Mouse (Mus musculus): ENCODE measurements around the gene Arhgap23. TPM values are rescaled to one million over a fixed set of nuclear protein-coding genes. Genes with fewer than 3 reads are reported as not detected.
A peak's percentile ranks its signal among the peaks of the same experiment; 100 is the strongest.

The Arhgap23 gene
- polyA plus RNA-seq, 1 experiment from 2014 or later = 10.9 TPM

GRCm38 (mm10) chr11:97505784-97506183, 90.5 kb downstream of the Arhgap23 start:
- DNase-seq (ENCODE audit: low spot score) (no peak), ATAC-seq (replicated peaks; ENCODE audit: low FRiP score) (no peak)
- Histone ChIP-seq H3K27ac (ENCODE audit: low read depth, low read length) (no peak overlapping the region), H3K4me3 (ENCODE audit: low read depth, low read length) (no peak overlapping the region), H3K27me3 (replicated peaks; ENCODE audit: control insufficient read depth, insufficient read depth, low read length) (peaks cover 9% of the 10 kb centered on the region; the same call in 1 of the 2 replicates), H3K4me1 (replicated peaks; ENCODE audit: control insufficient read depth, insufficient read depth, low read length) (0 out of 2 replicates have a peak, but pooled peaks cover 3% of the 10 kb centered on the region), H3K9ac (ENCODE audit: low read depth, low read length) (no peak overlapping the region), H3K4me2 (no peak overlapping the region), H3K9me3 (ENCODE audit: control insufficient read depth, low read length) (no peaks in the 10 kb centered on the region), H3K36me3 (ENCODE audit: control insufficient read depth, insufficient read depth, low read length) (peaks cover 3% of the 10 kb centered on the region; the same call in 1 of the 2 replicates)
- WGBS = 74% methylated on average over 4 of the region's 4 CpGs

GRCm38 (mm10) chr11:97506331-97506730, 91.0 kb downstream of the Arhgap23 start:
- H3K27ac ChIP-seq (ENCODE audit: low read depth, low read length) = no peak overlapping the region
- no peak for ATAC-seq (replicated peaks; ENCODE audit: low FRiP score)
- no peaks in the 10 kb centered on the region for H3K9me3 ChIP-seq (ENCODE audit: control insufficient read depth, low read length)
- H3K4me3 ChIP-seq (ENCODE audit: low read depth, low read length) = no peak overlapping the region
- 43% methylated on average over 8 of the region's 8 CpGs for WGBS
- no peak overlapping the region for H3K9ac ChIP-seq (ENCODE audit: low read depth, low read length)
- H3K4me2 ChIP-seq = no peak overlapping the region
- 0 out of 2 replicates have a peak, but pooled peaks cover 2% of the 10 kb centered on the region for H3K4me1 ChIP-seq (replicated peaks; ENCODE audit: control insufficient read depth, insufficient read depth, low read length)
- H3K27me3 ChIP-seq (replicated peaks; ENCODE audit: control insufficient read depth, insufficient read depth, low read length) = peaks cover 5% of the 10 kb centered on the region; the same call in 1 of the 2 replicates
- H3K36me3 ChIP-seq (ENCODE audit: control insufficient read depth, insufficient read depth, low read length) = no peaks in the 10 kb centered on the region; the same call in 1 of the 2 replicates
- DNase-seq (ENCODE audit: low spot score) = no peak

- no peak overlapping the region for H3K4me2 ChIP-seq
- no peak overlapping the region for H3K27ac ChIP-seq (ENCODE audit: low read depth, low read length)
- no peaks in the 10 kb centered on the region for H3K36me3 ChIP-seq (ENCODE audit: control insufficient read depth, insufficient read depth, low read length)
- H3K9ac ChIP-seq (ENCODE audit: low read depth, low read length) = no peak overlapping the region
- ATAC-seq (replicated peaks; ENCODE audit: low FRiP score) (no peak), DNase-seq (ENCODE audit: low spot score) (no peak)
- 0 out of 2 replicates have a peak, but pooled peaks cover 6% of the 10 kb centered on the region for H3K4me1 ChIP-seq (replicated peaks; ENCODE audit: control insufficient read depth, insufficient read depth, low read length)
- H3K4me3 ChIP-seq (ENCODE audit: low read depth, low read length) = no peak overlapping the region
- no peaks in the 10 kb centered on the region; the same call in 1 of the 2 replicates for H3K27me3 ChIP-seq (replicated peaks; ENCODE audit: control insufficient read depth, insufficient read depth, low read length)
- 58% methylated on average over 3 of the region's 3 CpGs for WGBS
- H3K9me3 ChIP-seq (ENCODE audit: control insufficient read depth, low read length) = no peaks in the 10 kb centered on the region
Measured at GRCm38 (mm10) chr11:97508198-97508597, 92.9 kb downstream of the Arhgap23 start.

GRCm38 (mm10) chr11:97509058-97509457, 93.7 kb downstream of the Arhgap23 start:
- H3K36me3 ChIP-seq (ENCODE audit: control insufficient read depth, insufficient read depth, low read length) = no peaks in the 10 kb centered on the region
- no peak overlapping the region for H3K4me3 ChIP-seq (ENCODE audit: low read depth, low read length)
- no peaks in the 10 kb centered on the region; the same call in 1 of the 2 replicates for H3K27me3 ChIP-seq (replicated peaks; ENCODE audit: control insufficient read depth, insufficient read depth, low read length)
- H3K9ac ChIP-seq (ENCODE audit: low read depth, low read length) = no peak overlapping the region
- WGBS = 56% methylated on average over 5 of the region's 5 CpGs
- no peaks in the 10 kb centered on the region for H3K9me3 ChIP-seq (ENCODE audit: control insufficient read depth, low read length)
- no peak overlapping the region for H3K27ac ChIP-seq (ENCODE audit: low read depth, low read length)
- no peak overlapping the region for H3K4me2 ChIP-seq
- ATAC-seq (replicated peaks; ENCODE audit: low FRiP score) (no peak), DNase-seq (ENCODE audit: low spot score) (no peak)
- H3K4me1 ChIP-seq (replicated peaks; ENCODE audit: control insufficient read depth, insufficient read depth, low read length) = 0 out of 2 replicates have a peak, but pooled peaks cover 6% of the 10 kb centered on the region

DNA sequence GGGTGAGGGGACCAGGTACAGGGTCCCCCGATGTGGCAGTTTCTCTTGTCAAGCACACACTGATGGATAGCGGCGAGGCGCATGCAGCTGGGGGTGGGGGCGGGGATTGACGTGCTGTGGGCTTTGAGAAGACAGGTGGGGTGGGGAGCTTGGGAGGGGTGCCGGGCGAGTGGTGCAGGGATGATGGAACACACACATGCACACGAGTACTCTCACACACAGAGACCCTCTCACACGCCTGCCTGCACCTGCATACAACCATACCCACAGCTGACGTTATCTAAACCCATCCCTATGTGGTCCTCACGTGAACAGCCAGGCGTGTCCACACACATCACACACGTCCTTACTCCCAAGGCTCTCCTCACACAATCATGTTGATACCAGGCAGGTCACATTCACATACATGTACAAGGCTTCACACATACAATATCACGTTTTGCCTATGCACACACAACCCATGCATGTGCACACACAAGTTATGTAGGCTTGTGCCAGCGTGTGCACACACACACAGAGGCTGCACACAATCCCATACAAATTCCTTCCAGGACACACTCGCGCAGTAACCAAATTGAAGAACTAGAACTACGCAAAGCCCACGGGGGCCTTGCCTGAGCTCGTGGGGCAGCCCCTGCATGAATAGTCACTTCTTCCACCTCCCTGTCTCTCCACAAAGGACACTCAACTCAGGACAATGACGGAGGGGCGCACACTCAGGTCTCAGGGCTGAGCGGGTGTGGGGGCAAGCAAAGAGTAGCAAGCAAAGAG, 94.6 kb downstream of the Arhgap23 start:
- no peaks in the 10 kb centered on the region for H3K36me3 ChIP-seq (ENCODE audit: control insufficient read depth, insufficient read depth, low read length)
- no peak overlapping the region for H3K27ac ChIP-seq (ENCODE audit: low read depth, low read length)
- DNase-seq (ENCODE audit: low spot score) (no peak), ATAC-seq (replicated peaks; ENCODE audit: low FRiP score) (no peak)
- H3K27me3 ChIP-seq (replicated peaks; ENCODE audit: control insufficient read depth, insufficient read depth, low read length) = no peaks in the 10 kb centered on the region; the same call in 1 of the 2 replicates
- H3K4me3 ChIP-seq (ENCODE audit: low read depth, low read length) = no peak overlapping the region
- H3K9ac ChIP-seq (ENCODE audit: low read depth, low read length) = no peak overlapping the region
- WGBS = 76% methylated on average over 24 of the region's 24 CpGs
- H3K9me3 ChIP-seq (ENCODE audit: control insufficient read depth, low read length) = no peaks in the 10 kb centered on the region
- H3K4me2 ChIP-seq = no peak overlapping the region
- H3K4me1 ChIP-seq (replicated peaks; ENCODE audit: control insufficient read depth, insufficient read depth, low read length) = 0 out of 2 replicates have a peak, but pooled peaks cover 6% of the 10 kb centered on the region

DNA sequence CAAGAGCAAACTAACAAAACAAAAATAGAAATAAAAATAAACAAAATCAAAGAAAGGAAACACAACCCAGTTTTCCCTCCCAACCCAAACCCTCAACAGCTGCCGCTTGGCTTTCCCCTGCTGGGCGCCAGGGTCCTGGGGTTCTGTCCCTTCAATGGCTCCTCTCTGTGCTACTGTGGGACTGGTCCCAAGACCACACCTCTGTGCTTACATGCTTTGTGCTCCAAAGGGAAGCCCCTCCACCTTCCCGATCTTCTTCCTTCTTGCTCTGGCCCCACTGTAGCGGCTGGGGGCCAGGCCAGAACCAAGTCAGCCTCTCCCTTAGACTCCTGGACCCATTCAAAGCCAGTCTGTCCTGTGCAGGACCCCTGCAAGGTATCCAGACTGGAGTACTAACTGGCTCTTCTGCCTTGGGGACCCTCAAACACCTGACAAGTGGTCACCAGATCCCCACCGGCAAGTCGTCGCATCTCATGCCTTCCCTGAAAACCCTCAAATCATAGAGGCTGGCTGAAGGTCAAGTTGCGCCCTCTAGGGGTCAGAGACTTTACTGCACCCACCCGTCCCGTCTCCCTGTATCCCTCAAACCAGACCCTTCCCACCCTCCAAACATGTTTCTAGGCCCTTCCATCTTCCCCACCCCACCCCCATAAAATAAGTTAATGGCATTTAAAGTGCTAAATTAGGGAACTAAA, 95.8 kb downstream of the Arhgap23 start:
- WGBS = 31% methylated on average over 10 of the region's 10 CpGs
- Histone ChIP-seq H3K36me3 (ENCODE audit: control insufficient read depth, insufficient read depth, low read length) (no peaks in the 10 kb centered on the region), H3K9me3 (ENCODE audit: control insufficient read depth, low read length) (no peaks in the 10 kb centered on the region), H3K4me3 (ENCODE audit: low read depth, low read length) (peak overlapping the region; percentile 17), H3K9ac (ENCODE audit: low read depth, low read length) (no peak overlapping the region), H3K4me2 (peak overlapping the region; percentile 57), H3K27ac (ENCODE audit: low read depth, low read length) (no peak overlapping the region), H3K4me1 (replicated peaks; ENCODE audit: control insufficient read depth, insufficient read depth, low read length) (0 out of 2 replicates have a peak, but pooled peaks cover 6% of the 10 kb centered on the region), H3K27me3 (replicated peaks; ENCODE audit: control insufficient read depth, insufficient read depth, low read length) (no peaks in the 10 kb centered on the region; the same call in 1 of the 2 replicates)
- DNase-seq (ENCODE audit: low spot score) = peak; percentile 76
- ATAC-seq (replicated peaks; ENCODE audit: low FRiP score) = peak; percentile 53

DNA sequence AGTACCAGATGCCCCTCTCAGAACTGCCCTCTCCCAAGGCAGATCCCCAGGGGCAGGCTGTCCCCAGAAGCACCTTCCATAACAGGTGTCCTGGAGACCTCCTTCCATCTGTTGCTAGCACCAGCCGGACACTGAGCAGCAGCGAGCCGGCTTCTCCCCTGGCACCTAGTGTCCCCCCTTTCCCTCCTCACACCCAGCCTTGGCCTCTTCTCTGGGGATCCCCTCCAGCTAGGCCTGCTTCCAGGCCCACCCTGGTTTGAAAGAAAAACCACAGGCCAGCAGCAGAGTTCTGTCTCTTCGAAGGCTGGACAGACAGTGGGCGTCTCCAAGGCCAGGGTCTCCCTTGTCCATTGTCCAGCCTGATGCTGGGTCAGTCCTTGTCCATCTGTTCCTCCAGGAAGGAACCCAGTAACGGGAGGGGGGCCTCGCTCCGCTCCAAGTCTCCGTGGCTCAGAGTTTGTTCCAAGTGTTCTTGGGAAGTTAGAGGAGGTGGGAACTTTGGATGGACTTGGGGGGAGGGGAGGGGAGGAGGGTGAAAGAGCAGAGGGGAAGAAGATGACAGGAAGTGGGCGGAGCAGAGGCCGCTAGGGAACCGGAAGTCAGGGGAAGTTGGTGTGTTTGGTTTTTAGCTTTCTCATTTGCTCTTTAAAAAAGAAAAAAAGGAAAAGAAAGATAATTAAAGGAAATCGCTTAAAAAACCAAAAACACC, 96.5 kb downstream of the Arhgap23 start:
- Histone ChIP-seq H3K27me3 (replicated peaks; ENCODE audit: control insufficient read depth, insufficient read depth, low read length) (no peaks in the 10 kb centered on the region; the same call in 1 of the 2 replicates), H3K4me3 (ENCODE audit: low read depth, low read length) (peak overlapping the region; percentile 17), H3K27ac (ENCODE audit: low read depth, low read length) (peak overlapping the region; percentile 60; the same call in 1 of the 2 replicates), H3K4me2 (peak overlapping the region; percentile 57), H3K9me3 (ENCODE audit: control insufficient read depth, low read length) (no peaks in the 10 kb centered on the region), H3K9ac (ENCODE audit: low read depth, low read length) (peak overlapping the region; percentile 34), H3K36me3 (ENCODE audit: control insufficient read depth, insufficient read depth, low read length) (no peaks in the 10 kb centered on the region), H3K4me1 (replicated peaks; ENCODE audit: control insufficient read depth, insufficient read depth, low read length) (0 out of 2 replicates have a peak, but pooled peaks cover 6% of the 10 kb centered on the region)
- 31% methylated on average over 13 of the region's 13 CpGs for WGBS
- DNase-seq (ENCODE audit: low spot score) (no peak), ATAC-seq (replicated peaks; ENCODE audit: low FRiP score) (peak; percentile 42)

GRCm38 (mm10) chr11:97512511-97512910, 97.2 kb downstream of the Arhgap23 start:
- peak overlapping the region; percentile 57 for H3K4me2 ChIP-seq
- H3K4me1 ChIP-seq (replicated peaks; ENCODE audit: control insufficient read depth, insufficient read depth, low read length) = 0 out of 2 replicates have a peak, but pooled peaks cover 6% of the 10 kb centered on the region
- no peaks in the 10 kb centered on the region; the same call in 1 of the 2 replicates for H3K27me3 ChIP-seq (replicated peaks; ENCODE audit: control insufficient read depth, insufficient read depth, low read length)
- ATAC-seq (replicated peaks; ENCODE audit: low FRiP score) (no peak), DNase-seq (ENCODE audit: low spot score) (no peak)
- H3K9ac ChIP-seq (ENCODE audit: low read depth, low read length) = no peak overlapping the region
- H3K27ac ChIP-seq (ENCODE audit: low read depth, low read length) = no peak overlapping the region
- no peaks in the 10 kb centered on the region for H3K9me3 ChIP-seq (ENCODE audit: control insufficient read depth, low read length)
- no peaks in the 10 kb centered on the region for H3K36me3 ChIP-seq (ENCODE audit: control insufficient read depth, insufficient read depth, low read length)
- 66% methylated on average over 6 of the region's 6 CpGs for whole genome bisulfite sequencing
- peak overlapping the region; percentile 17 for H3K4me3 ChIP-seq (ENCODE audit: low read depth, low read length)

Data from liver, embryonic 11.5 days (tissue).